Mouse (Mus musculus) c-Kit-positive CD71-negative TER-119-negative erythroid progenitor cells, embryonic 14.5 days (primary cell): Measurements from ENCODE around the gene Myl12a.

Experiments
- DNase-seq: peaks from one replicate; pipeline ENCODE4 v3.0.0-alpha.2; 2013; ENCODE audit warnings: low read depth

Gene Myl12a

DNA sequence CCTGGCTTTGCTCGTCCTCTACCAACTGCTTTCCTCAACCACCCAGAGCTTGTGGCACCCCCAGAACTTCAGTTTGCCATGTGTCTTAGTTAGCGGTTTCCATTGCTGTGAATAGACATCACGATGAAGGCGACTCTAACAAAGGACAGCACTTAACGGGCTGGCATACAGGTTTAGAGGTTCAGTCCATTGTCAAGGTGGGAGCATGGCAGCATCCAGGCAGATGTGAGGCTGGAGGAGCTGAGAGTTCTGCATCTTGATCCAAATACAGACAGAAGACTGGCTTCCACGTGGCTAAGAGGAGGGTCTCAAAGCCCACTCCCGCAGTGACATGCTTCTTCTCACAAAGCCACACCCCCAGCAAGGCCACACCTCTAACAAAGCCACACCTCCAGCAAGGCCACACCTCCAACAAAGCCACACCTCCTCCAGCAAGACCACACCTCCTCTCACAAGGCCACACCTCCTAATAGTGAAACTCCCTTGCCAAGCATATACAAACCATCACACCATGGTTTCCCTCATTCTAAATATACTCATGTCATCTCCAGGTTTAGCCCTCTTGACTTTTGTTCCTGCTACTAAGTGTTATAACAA is 8.1 kb upstream of the Myl12a start:
- no peak for DNase-seq

DNA sequence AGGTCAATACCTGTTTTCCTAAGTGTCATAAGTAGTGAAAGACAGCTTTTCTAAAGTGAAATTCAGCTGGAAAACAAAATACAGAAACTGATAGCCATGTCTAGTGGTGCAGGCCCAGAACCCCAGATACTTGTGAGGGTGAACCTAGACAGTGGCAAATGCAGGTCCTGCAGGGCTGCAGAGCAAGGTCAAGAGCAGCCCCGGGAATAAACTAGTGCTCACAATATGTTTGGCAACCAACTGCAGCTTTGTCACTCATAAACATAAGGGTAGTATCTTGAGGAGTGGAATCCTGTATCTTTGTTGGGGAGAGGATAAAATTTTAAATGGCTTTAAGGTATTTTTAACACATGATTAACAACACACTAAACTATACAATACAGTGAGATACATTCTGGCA is 7.1 kb upstream of the Myl12a start:
- no peak for DNase-seq

DNA sequence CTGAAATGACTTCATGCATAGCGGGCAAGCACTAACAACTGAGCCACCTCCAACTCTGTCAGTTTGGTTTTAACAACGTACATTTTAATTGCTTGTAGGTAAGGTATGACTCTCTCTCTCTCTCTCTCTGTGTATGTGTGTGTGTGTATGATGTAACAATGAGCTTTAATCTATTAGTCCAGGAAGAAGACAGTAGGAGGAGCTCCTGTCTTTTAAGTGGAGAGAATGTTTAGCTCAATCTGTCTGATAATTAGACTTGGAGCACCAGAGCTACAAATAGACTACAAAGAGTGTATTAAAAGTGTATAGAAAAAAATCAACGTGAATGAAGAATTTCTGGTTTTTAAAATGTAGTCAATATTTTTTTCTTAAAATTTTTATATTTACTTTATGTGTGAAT is 6.0 kb upstream of the Myl12a start:
- DNase-seq, result no peak

DNA sequence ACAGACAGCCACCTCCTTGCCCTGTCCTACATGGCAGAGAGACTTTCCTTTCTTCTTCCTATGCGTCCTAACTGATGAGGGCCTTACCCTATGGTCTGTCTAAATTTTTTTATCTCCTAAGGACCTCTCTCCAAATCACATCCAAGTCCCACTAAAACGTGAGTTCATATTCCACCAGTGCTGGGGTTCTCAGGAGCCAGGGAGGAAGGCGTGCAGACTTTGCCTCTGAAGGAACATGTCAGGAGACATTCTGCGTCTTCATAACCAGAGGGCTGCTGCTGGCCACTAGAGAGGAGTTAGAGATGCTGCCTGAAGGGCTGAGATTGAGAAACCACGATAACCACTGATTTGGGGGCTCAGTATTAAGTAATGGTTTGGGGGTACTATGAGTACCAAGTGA is 4.3 kb upstream of the Myl12a start:
- DNase-seq, result no peak

DNA sequence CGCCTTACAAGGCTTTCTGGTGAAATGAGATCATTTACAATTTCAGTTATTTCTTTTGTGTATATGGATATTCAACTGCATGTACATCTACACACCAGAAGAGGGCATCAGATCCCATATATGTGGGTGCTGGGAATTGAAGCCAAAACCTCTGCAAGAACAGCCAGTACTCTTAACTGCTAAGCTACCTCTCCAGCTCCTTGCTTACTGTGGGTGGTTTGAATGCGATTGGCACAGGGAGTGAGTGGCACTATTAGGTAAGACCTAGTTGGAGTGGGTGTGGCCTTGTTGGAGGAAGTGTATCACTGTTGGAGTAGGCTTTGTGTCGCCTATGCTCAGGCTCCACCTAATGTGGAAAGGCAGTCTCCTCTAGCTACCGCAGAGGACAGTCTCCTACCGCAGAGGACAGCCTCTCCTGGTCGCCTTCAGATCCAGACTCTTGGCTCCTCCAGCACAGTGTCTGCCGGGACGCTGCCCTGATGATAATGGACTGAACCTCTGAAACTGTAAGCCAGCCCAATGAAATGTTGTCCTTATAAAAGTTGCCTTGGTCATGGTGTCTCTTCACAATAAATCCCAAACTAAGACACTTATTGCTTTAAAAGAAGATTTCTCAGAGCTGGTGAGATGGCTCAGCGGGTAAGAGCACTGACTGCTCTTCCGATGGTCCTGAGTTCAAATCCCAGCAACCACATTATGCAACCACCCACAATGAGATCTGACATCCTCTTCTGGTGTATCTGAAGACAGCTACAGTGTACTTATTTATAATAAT is 1.7 kb upstream of the Myl12a start:
- DNase-seq, result no peak

DNA sequence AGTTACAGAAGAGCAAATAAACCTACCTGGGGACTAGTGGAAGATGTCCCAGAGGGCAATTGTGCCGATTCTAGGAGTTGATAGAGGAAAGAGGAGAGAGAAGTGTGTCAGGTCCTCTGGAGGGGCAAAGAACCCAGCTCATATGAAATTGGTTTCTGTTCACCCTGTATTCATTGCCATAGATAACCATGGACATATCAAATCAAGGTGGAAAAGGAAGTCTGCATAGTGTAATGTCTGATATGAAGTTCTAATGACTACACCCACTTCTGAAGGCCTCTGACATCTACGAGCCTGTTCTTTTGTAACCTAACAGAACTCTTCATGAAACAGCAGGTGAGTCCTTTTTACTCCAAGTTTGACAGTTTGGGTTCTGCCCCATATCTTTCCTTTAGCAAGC is 1.0 kb upstream of the Myl12a start:
- no peak for DNase-seq

DNA sequence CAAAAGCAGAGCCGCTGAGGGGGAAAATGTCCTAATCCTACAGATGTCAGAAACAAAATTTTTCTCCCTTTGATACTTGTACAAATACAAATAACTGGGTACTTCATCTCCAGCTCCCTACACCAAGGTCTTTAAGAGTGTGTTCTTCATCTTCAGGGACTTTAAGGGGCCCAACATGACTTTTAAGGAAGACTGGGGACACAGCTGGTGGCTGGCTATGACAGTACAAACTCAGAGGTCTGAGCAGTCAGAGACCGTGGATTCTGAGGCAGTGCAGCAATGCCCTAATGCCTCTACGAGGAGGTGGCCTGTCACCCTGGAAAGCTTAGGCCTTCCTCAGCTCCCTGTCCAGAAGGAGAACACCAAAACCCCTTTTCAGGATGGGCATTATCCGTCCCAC is 434 bp upstream of the Myl12a start:
- no peak for DNase-seq

DNA sequence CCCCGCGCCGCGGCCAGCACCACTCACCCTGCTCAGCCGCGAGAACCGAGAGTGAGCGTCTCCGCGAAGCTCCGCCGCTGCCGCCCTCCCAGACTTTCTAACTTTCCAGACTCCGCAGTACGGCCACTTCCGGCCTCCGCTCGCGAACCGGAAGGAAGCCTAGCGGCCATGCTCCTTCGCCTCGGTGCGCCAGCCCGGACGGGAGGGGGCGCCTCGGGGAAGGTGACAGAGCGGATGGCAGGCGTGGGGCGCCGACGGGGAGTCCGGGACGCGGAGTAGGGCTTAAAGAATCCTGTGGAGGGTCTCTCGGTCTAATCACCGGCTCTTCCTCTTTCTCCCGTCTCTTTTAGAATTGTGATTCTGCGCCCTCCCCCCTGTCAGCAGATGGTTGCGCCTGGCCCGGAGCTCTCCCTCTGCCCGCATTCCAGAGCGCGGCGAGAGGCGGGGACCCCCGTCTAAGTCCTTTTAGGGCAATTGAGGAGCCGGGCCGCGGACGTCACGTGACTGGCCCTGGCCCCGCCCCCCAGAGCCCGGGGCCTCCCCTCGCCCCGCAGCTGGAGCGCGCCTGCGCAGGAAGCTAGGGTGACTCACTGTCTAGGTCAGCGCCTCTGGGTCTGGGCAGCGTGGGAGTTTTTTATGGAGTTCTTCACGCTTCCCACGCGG is 466 bp downstream of the Myl12a start, which contains the start of gene Myom1:
Gene Myom1, plus strand, starts transcription at position 553 of the 663 bp plus-strand sequence.
- peak; percentile 97 for DNase-seq

DNA sequence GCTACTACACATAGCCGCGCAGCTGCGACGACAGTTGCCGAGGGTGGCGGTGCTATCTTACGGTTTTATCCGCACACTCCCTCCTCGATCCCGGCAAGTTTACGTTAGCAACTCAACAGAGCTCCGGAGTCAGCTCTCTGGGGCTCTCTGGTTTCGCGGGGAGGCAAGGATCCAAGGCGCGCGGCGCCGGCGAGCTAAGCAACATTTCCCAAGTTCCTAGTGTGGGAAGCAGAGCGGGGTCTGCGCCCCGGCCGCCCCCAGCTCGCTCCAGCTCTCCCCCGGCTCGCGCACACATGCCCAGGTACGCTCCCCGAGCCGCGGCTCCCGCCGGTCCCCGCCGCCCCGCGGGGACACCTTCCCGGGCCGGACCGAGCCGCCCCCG is 988 bp downstream of the Myl12a start:
- DNase-seq, result no peak

DNA sequence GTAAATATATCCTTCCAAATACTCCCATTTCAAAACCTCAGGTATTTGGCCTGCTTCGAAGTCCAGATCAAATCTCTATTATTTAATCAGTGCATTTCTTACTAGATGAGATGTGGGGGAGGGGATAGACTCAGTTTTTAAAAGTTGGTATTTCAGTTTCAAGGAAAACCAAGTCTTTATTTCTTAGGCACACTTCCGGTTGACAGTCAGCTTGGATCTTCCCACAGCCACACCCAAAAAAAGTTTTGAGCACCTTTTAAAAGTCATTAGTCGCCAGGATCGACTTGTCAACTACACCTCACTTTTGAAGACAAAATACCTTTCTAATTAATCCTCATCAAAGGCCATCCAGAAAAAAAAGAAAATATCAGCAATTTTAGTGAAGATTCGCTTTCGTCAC is 1.6 kb downstream of the Myl12a start:
- DNase-seq, result no peak

DNA sequence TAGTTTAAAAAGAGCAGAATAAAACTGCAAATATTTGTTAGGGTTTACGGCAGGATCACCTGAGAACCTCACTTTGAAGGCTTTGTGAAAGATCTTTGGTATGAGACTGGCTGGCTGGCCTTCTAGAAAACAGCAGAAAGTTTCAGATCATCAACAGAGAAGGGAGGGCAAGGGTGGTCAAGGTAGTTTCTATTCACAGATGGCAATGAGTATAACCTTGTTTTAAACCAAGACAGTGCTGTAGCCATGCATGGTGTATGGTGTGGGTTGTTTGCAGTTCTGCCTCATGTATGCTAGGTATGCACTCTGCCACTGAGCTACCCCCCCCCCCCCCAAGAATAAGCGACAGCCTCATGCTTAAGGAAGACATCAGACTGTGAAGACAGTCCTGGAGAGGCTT is 2.4 kb downstream of the Myl12a start:
- DNase-seq, result no peak

DNA sequence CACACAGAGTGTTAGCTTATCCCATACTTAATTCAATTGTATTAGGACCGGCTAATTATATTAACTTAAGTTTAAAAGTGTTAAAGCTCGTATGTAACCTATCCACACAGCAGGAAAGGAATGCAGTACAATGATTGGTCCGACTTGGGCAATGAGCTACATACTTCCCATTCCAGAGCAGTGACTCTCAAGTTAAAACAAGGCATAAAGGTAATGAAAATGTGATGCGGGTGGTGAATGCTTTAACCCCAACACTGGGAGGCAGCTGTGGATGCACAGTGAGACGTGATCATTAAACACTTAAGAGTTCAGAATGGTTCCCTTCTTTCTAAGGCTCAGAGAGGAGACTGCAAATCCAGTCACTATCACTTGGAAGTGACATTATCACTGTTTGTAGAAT is 3.5 kb downstream of the Myl12a start:
- DNase-seq, result no peak

DNA sequence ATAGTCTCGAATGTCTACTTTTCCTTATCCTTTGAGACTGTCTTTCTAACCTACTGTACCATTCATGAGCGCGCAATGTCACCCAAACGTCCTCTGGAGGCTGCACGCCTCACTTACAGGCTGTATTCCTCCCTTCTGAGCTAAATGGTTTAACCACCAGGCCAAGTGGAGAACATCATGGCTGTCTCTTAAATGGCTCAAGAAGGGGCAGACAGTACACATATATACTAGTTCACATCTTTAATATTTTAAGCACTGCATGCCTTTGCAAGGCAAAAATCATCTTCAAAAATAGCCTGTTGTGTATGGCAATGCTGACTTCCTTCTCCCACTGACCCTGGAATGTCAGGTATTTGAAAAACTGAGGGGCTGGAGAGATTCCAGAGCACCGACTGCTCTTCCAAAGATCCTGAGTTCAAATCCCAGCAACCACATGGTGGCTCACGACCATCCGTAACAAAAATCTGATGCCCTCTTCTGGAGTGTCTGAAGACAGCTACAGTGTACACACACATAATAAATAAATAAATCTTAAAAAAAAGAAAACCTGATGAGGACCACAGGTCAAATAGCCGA is 4.2 kb downstream of the Myl12a start:
- no peak for DNase-seq

DNA sequence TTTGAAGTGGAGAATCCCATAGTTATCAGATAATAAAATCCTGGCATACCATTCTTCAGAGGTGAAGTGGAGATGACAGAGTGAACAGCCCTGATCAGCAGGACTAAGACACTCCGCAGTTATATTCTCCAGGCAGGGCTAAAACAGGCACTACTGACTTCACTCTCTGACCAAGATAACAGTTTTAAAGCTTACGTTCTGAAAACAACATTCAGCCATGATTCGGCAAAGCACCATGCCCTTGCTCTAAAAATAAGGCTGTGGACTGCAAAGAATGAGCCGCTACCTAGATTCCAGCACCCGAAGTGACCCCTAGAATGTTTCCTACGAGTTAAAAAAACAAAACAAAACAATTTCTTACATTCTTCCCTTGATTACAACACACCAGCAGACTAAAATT is 4.8 kb downstream of the Myl12a start:
- DNase-seq, result no peak

DNA sequence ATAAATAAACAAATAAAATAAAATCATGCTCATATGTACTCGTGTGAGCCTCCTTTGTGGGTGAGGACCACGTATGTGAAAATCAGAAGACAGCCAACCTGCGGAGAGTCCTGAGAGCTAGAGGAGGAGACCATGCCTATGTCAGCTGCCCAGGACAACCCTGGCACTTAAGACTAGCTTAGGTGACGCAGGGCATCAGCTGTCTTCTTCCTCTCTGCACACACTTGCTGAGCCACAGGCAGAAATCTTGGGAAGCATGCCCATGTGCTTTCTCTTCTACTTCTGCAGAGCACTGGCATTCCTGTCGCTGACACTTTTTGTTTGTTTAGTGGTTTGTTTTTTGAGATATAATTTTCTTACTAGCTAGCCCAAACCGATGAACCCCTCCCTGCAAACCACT is 7.1 kb downstream of the Myl12a start:
- DNase-seq, result no peak

DNA sequence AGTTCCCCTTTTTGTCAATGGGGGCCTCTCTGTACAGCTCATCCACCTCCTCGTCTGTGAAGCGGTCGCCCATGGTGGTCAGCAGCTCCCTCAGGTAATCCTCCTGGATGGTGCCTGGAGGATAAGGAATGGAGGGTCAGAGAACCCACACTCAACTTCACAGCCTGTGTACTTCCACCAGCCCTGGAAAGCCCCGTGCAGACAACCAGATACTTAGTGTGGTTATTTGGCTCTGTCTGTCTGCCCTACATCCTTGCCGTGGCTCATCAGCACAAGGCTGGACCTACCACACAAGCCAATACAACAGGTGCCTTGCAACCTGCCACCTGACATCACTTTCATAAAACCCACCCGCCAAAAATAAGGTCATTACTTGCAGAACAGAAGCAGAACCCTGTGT is 8.0 kb downstream of the Myl12a start:
- no peak for DNase-seq

DNA sequence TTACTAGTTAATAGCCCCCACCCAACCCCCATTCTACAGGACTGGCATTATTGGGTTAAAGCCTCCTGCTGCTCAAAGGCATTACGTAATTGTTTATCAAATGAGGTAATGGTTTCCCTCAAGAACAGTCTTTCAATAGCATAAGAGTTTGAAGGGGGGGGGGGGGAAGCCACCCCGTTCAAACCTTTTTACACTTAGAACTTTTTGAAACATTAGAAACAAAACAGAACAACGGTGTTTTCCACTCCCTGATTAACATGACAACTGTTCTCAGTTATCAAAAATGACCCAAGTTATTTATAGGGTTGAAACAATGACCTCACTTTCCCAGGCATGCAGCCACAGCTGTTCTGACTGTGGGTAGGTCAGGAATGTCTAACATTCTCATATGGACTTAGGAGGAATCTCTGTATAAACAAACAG is 9.3 kb downstream of the Myl12a start:
- DNase-seq, result no peak

DNA sequence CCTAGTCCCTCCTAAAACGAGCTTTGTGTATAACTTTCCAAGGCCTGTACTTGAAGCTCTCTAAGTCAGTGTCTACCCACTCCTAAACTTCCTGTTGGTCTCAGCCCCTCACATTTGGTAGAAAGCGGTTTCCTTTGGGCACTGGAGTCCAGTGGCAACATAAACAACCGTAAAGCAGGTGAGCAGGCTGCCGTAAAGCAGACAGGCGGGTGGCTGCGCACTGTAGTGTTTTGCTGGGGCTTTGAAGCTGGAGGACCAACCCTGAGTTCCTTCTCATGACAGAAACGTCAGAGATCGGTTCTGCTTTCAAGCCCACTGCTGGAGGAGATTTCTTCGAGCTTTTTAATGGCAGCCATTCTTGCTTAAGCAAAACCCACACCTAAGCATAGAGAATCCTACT is 10.0 kb downstream of the Myl12a start:
- no peak for DNase-seq

DNA sequence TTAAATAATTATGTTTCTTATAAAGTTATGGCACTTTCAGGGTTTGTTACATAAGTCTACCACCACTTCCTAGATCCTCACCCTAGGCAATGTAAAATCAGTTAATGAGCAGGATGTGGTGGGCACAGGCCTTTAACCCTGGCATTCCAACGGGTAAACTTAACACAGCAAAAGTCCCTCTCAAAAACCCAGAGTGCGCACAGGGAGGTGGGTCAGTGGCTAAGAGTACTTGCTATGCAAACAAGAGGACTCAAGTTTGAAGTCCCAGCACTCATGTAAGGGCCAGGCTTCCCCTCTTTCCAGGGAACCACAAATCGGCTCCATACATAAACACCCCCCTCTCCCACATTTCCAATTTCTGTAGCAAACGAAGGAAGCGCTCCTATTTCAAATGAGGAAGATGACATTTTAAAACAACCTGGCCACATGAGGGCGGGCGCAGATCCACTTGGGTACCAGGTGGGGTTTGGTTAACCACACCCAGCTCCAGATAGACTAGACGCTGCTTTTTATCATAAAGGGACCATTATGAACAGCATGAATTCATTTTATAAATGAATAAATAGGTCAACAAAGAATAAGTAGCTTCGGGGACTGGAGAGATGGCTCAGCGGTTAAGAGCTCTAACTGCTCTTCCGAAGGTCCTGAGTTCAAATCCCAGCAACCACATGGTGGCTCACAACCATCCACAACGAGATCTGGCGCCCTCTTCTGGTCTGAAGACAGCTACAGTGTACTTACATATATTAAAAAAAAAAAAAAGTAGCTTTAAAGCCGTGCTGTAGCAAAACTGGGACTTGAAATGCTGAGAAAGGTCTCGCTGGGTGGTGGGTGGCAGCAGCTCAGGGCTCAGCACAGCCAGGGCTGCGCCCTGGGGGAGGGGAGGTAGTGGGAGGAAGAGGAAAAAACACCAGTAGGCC is 10.7 kb downstream of the Myl12a start:
- DNase-seq, result no peak

DNA sequence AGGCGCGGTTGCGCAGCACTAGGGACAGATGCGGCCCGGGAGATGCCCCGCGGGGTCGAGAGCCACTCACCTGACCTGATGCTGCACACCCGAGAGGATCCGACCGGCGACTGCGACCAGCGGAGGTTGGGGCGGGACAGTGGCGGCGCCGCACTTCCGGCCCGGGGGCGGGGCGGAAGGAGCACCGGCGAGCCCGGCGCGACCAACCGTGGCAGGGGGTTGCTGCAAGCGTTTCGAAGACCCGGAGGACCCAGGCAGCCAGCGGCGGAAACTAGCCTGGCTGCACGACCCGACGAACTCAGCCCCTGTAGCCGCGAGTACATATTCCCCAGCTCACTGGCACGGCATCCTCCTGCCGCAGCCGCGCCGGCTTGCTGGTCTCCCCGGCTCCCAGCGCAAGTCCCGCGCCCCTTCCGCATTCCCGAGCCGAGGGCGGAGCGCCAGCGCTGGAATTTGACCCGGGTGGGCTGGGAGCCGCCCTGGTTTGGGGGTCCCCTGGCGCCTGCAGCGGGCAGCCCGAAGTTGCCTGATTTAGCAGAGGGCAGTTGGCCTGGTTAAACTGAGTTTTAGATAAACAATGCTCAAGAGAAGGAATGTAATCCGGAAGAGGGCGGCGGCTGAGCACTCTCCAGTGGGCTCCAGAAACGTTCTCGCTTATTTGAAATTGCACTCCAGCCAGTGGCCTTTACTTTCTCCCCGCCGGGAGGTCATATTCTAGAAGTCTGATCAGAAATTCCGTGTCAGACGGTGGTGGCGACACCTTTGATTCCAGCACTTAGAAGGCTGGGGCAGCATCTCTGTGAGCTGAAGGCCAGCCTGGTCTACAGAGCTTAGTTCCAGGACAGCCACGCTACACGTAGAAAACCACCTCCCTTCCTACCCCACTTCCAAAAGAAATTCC is 12.0 kb downstream of the Myl12a start:
- DNase-seq, result peak; percentile 62

DNA sequence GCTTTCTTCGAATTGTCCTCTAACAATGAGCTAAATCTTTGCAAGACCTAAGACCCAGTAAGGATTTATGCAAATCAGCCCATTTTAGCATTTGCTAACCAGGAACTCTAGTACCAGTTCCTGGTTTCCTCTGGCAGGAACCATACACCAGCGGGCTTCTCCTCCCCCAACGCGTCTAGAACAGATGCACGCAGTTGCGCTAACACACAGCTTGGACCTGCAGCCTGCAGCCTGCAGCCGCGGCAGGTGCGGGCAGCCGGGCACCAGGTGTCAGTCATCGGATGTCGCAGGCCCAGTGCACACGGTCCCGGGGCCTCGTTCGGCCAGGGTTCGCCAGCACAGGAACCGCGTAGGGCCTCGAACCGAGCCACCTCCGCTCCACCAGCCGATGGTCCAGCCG is 12.7 kb downstream of the Myl12a start:
- DNase-seq, result no peak
